Mouse (Mus musculus) CH12F3 (cell line): ENCODE data around the gene Taf1.
"Not testable (repeated sequence)": the region's sequence is repeated elsewhere in the genome, so short reads cannot be mapped to it uniquely, and the experiment has no call there.

Experiments used
- in situ Hi-C: fragments of 300-500 bp; cut with MboI; formaldehyde crosslinking; loops from 2 replicates; pipeline ENCODE4 v1.14.3; 2020; ENCODE audit warnings: low sequenced_read_pairs

Taf1 gene

GRCm38 (mm10) chrX:101532347-101533221, at the start of gene Taf1:
Gene Taf1 (plus strand): TSS chrX:101532734.
- in situ Hi-C loops: no loop called here

DNA sequence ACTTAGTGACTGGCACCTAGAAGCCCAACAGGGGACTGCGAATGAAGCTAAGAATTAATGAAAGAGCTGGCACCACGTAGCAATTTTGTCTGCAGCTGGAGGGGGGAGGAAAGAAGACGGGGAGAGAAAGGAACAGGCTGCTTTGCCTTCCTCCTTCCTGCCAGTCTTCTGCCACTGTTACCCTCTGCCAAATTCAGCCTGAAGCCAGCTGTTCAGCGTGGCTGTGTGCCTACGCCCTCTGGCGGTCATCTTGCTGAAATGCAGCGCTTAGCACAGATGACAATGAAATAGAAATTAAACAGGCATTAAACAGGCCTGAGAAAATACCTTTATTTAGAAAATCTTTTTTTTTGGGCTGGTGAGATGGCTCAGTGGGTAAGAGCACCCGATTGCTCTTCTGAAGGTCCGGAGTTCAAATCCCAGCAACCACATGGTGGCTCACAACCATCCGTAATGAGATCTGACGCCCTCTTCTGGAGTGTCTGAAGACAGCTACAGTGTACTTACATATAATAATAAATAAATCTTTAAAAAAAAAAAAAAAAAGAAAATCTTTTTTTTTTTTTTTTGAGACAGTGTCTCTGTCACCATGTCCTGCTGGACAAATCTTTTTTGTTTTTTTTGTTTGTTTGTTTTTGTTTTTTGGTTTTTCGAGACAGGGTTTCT, 45.9 kb upstream of the Taf1 start:
- in situ Hi-C loops: not testable (repeated sequence)

DNA sequence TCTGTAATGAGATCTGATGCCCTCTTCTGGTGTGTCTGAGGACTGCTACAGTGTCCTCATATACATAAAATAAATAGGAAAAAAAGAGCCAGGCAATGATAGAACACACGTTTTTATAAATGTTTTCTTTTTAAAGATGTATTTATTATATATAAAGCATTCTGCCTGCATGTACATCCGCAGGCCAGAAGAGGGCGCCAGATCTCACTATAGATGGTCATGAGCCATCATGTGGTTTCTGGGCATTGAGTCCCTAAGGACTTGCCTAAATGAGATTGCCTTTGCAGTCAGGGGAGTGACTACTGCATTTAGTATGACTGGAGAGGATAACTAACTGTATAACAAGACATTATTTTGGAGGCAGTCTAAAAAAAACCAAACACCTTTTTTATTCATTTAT, 27.9 kb upstream of the Taf1 start:
- in situ Hi-C loops: no loop called here

GRCm38 (mm10) chrX:101515710-101516109, 16.8 kb upstream of the Taf1 start:
- in situ Hi-C loops: no loop called here

DNA sequence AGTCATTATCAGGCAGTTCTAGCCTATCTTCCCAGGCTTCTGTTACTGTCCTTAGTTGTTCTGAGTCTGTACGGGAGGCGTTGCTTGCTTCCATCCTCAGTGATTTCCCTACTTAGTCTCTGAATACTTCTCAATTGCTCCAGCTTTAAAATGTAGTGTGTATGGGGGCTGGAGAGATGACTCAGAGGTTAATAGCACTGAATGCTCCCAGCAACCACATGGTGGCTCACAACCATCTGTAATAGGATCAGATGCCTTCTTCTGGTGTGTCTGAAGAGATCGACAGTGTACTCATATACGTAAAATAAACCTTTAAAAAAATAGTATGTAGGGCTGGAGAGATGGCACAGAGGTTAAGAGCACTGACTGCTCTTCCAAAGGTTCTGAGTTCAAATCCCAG, 14.5 kb upstream of the Taf1 start:
- in situ Hi-C loops: no loop called here

GRCm38 (mm10) chrX:101522027-101522426, 10.5 kb upstream of the Taf1 start:
- in situ Hi-C loops: no loop called here

DNA sequence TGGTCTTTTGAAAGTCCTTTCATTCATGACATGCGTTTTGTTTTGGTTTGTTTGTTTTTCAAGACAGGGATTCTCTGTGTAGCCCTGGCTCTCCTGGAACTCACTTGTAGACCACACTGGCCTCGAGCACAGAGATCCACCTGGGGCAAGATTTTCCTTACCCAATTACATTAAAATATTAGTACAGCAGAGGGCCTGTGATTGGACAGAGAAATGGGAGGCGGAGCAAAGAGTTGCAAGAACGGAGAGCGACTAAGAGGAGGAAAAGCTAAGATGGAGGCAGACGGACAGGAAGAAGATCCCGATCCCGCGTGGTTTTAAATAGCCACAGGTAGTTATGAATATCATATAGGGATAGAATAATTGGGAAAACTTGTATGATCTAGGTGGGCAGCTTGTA, 5.2 kb upstream of the Taf1 start:
- in situ Hi-C loops: no loop called here

GRCm38 (mm10) chrX:101585455-101585854, 52.9 kb downstream of the Taf1 start:
- in situ Hi-C loops: no loop called here

GRCm38 (mm10) chrX:101616183-101616582, 83.6 kb downstream of the Taf1 start:
- in situ Hi-C loops: no loop called here

DNA sequence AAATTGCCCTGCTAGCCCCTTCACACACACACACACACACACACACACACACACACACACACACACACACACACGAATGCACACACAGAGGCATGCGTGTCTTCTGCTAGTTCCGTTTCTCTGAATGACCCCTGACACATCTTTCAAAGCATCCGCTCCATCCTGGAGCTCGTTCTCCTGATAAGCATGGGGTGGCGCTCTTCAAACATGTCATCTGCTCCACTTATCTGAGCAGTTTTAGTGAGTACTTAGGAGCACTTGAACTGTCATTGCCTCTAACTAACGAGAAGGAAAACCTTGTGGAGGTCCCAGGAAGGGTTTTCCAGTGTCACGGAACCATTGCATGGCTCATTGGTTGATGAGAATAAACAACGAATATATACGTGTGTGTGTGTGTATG, 85.4 kb downstream of the Taf1 start:
- in situ Hi-C loops: no loop called here

GRCm38 (mm10) chrX:101620317-101620716, 87.8 kb downstream of the Taf1 start:
- in situ Hi-C loops: no loop called here

DNA sequence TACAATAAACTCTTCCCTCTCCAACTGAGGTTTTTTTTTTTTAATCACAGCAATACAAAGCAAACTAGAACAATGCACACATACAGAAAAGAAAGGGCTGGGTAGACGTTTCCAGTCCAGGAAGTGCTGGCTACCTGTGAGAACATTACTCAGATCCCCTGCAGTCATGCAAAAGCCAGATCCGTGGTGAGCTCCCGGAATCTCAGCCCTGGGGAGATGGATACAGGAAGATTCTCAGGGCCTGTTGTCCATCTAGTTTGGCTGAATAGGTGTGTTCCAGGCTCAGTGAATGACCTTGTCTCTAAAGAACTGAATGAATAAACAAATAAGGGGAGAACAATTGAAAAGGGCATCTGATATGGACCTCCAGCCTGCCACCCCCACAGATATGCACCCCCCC, 90.0 kb downstream of the Taf1 start:
- in situ Hi-C loops: no loop called here

DNA sequence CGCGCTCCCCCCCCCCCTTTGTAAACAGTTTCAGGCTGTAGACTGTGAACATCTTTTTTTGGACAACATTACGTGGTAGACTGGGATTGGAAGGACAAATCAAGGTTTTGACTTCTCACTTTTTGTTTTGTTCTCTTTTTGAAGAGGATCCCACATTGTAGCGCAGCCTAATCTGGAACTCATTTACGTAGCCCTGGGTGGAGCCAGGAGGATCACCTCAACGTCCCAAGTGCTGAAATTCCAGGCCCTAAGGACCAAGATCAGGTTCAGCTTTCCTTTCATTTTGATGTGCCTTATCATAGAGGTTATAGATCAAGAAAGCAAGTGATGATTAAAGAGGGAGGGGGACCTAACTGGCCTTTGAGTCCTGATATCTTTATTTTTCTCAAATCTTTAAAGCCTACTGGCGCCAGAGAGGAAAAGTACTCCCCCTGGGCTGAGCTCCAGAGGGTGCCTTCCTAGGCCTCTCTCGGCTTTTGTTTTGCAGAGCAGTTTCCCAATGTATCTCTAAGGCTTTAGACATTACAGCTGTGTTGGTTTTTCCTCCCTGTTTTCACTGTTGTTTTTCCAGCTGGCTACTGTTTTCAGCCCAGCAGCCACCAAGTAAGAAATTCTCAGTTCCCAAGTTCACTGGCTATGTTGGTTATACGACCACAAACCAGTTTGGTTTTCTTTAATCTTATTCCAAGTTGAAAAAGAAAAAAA, 104.4 kb downstream of the Taf1 start:
- in situ Hi-C loops: no loop called here

- in situ Hi-C loops: no loop called here
Measured at GRCm38 (mm10) chrX:101638856-101639255, 106.3 kb downstream of the Taf1 start.

GRCm38 (mm10) chrX:101639306-101639705, 106.8 kb downstream of the Taf1 start:
- in situ Hi-C loops: no loop called here

DNA sequence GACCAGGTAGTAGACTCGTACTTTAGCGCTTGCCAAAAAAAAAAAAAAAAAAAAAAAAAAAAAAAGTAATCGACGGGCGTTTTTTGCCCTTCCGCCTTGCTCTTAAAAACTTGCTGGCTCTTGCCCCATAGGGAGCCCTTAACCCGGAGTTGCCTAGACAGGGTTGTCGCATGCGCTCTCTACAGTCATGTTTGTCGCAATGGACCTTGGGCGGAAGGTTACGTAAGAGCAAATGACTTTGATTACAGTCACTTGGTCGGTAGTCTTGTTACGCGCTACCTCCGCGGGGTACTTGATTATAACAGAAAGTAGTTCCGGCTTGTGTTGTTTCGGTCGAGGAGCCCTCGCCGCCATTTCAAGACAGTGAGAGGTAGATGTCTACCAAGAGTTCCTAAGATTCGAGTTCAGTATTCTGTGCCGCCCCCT, 107.2 kb downstream of the Taf1 start, which contains the start of gene Ogt:
Gene Ogt, plus strand, starts transcription at position 320 of the 426 bp plus-strand sequence.
- in situ Hi-C loops: no loop called here

DNA sequence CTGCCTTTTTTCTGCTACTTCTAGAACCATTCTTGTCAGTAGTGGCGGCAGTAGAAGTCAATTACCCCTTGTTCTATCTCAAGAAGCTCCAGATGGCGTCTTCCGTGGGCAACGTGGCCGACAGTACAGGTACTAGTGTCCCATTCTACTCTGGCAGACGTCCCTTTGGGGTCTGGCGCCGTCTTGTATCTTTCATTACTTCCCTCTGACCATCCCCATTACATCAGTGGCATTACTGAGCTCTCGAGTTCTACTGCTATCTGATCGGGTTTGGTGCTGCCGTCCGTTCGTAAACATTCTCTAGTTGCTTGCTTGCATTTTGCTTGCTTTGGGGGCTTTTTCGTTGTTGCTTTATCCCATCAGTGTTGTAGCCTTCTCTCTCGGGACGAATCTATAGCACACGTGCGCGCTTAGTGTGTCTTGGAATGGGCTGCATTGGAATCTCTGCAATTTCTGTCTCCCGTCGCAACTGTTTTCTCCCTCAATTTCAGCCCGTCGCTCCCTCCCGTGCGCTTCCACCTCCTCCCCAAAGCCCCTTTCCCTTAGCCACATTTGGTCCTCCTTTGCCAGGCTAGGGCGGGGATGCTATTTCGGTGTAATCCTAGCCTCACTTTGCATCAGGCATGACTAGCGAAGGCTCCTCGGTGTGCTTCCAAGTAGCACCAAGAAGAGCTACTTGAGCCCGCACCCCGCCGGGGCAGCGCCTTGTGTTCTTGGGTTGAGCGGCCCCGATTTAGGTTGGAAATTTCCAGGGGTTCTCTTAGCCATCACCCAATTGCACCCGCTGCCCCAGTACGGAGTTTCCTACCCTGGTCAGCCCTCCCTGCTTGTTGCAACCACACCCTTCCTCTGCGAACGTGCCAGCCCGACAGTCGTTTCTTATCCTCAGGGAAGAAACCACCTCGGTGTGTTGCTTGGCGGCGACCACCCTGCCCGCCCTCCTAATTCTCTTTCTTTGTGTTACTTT, 107.9 kb downstream of the Taf1 start:
- in situ Hi-C loops: no loop called here

DNA sequence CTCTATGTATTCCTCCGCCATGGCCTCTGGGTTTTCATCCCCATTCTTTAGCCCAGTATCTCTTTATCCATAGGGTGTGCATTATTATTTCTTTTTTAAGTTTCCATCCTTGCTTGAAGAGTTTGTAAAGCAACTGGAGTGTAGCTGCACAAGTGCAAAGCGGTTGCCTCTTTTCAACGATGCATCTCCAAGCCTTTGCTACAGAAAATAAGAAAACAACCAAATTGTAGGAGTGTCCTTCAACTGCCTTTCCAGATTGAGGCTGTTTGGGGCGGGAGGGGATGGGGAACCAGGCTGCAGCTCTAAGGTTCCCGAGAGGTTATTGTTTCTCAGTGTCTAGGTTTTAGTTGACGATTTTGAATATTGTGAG, 108.6 kb downstream of the Taf1 start:
- in situ Hi-C loops: no loop called here

GRCm38 (mm10) chrX:101642091-101642490, 109.6 kb downstream of the Taf1 start:
- in situ Hi-C loops: no loop called here

DNA sequence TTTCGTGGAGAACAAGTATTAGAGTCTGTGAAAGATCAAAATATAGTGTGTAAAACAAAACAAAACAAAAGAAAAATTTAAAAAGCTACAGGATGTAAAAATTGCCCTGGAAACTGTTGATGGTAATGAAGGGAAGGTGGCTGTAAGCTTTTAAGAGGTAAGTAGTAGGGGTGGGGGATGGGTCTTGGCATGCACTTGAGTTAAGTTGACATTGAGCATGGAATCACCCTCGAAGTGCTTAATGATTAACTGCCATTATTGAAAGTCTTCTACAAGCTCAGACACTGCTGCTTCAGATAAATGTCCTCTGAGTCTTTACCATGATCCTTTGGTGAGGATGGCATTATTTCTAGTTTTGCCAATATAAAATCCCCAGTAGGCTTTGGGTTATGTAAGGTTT, 112.8 kb downstream of the Taf1 start:
- in situ Hi-C loops: no loop called here
